Mouse (Mus musculus) B cell, adult (primary cell): Measurements from ENCODE around the gene Pdzd4. TPM values are rescaled to one million over a fixed set of nuclear protein-coding genes. Genes with fewer than 3 reads are reported as not detected.

Source experiments
- total RNA-seq: library from RNA; stranded (reverse); gene quantifications from 4 replicates; pipeline ENCODE4 v1.2.4, GENCODE M21; 2023; ENCODE audit not compliant: inconsistent age

Pdzd4 gene
- total RNA-seq, result 0.30 to 0.60 TPM (median 0.43 TPM) in 4 replicates

GRCm38 (mm10) chrX:73824185-73825151, at the start of gene Pdzd4:
Gene Pdzd4 (minus strand): TSS chrX:73824969.

GRCm38 (mm10) chrX:73786364-73787224, 38.2 kb downstream of the Pdzd4 start, which contains the start of the genes Idh3g and Ssr4:
Gene Idh3g (minus strand): TSS chrX:73786897.
Gene Ssr4 (plus strand): TSS chrX:73787028.

DNA sequence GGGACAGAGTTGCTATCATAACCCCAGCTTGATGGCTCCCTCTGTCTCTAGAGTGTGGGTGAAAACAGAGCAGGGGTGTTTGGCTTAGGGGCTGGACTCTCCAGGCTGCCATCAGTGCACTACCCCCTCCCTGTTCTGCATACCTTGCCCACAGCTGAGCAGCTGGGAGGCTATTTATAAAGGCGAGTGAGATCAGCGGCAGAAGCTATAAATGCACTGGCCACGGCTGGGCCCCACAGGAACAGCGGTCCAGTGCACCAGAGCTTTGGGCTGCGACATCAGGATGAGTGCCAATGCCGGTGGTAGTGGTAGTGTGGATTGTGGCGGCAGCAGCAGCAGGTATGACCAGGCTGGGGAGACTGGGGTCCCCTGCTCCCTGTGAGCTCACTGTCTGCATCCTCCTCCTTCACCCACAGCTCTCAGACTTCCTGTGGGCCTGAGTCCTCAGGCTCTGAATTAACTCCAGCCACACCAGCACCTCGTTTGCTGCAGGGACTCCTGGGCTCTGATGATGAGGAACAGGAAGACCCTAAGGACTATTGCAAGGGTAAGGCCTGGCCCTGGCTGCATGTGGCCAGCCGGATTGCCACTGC, 50.5 kb downstream of the Pdzd4 start, which contains the start of gene Srpk3:
TSS of gene Srpk3 (plus strand) at position 238 of the 593 bp plus-strand sequence.

GRCm38 (mm10) chrX:73756334-73757140, 68.2 kb downstream of the Pdzd4 start, which contains the start of gene Plxnb3:
Gene Plxnb3 (plus strand): TSS chrX:73757090.

Other genes with a start within 250 kb of the Pdzd4 start
- 0.24 TPM in 1 of 4 replicates, not detected in the others for gene Dusp9, start 185.6 kb downstream of the Pdzd4 start, total RNA-seq
- not detected in 4 replicates for gene Pnck, start 164.9 kb downstream of the Pdzd4 start, total RNA-seq
- gene Slc6a8, start 151.8 kb downstream of the Pdzd4 start, total RNA-seq, result 0.27 to 0.93 TPM (median 0.61 TPM) in 3 of 4 replicates, not detected in the other
- gene Bcap31, start 108.8 kb downstream of the Pdzd4 start, total RNA-seq, result 130 to 149 TPM (median 134 TPM) in 4 replicates
- 67.0 to 74.1 TPM (median 71.8 TPM) in 4 replicates for gene Abcd1, start 108.4 kb downstream of the Pdzd4 start, total RNA-seq
- gene Plxnb3, start 67.9 kb downstream of the Pdzd4 start, total RNA-seq, result 0.12 to 0.27 TPM in 2 of 4 replicates, not detected in the others
- 154 to 171 TPM (median 166 TPM) in 4 replicates for gene Srpk3, start 50.6 kb downstream of the Pdzd4 start, total RNA-seq
- 148 to 158 TPM (median 152 TPM) in 4 replicates for gene Idh3g, start 38.1 kb downstream of the Pdzd4 start, total RNA-seq
- gene Ssr4, start 37.9 kb downstream of the Pdzd4 start, total RNA-seq, result 127 to 153 TPM (median 143 TPM) in 4 replicates
- gene Avpr2, start 67.1 kb upstream of the Pdzd4 start, total RNA-seq, result not detected in 4 replicates
- 14.4 to 17.2 TPM (median 15.6 TPM) in 4 replicates for gene L1cam, start 71.1 kb upstream of the Pdzd4 start, total RNA-seq
- gene Arhgap4, start 96.9 kb upstream of the Pdzd4 start, total RNA-seq, result 340 to 368 TPM (median 352 TPM) in 4 replicates
- 59.3 to 63.7 TPM (median 61.0 TPM) in 4 replicates for gene Naa10, start 97.0 kb upstream of the Pdzd4 start, total RNA-seq
- 30.6 to 51.2 TPM (median 33.3 TPM) in 4 replicates for gene Renbp, start 105.9 kb upstream of the Pdzd4 start, total RNA-seq
- gene Hcfc1, start 141.4 kb upstream of the Pdzd4 start, total RNA-seq, result 105 to 124 TPM (median 116 TPM) in 4 replicates
- gene Irak1, start 198.9 kb upstream of the Pdzd4 start, total RNA-seq, result 157 to 185 TPM (median 168 TPM) in 4 replicates